21 mouse cellular contexts compared by ENCODE assay signal in genomic region chr5:105568043-105568747, GRCm38 (mm10). TPM values are rescaled to one million over a fixed set of nuclear protein-coding genes. Genes with fewer than 3 reads are reported as not detected.
DNase-seq lines count a peak whose midpoint lies in the region; ATAC-seq lines count a peak whose summit lies in the region.
"Had no signal": no experiment of that assay in that cellular context is flagged by ENCODE, and none has a peak within 500 bp of the region (broad histone marks: within the 10 kb centered on the region; RNA-seq: fewer than 3 reads in every experiment).

No protein-coding gene starts in this region.

- peaks cover 17% of the 10 kb centered on the region for H3K4me1 ChIP-seq in heart, embryonic 10.5 days
- H3K4me1 ChIP-seq: embryonic facial prominence, embryonic 10.5 days had no signal

- no peak overlapping the region for H3K27ac ChIP-seq in heart, embryonic 10.5 days
- H3K27ac ChIP-seq: embryonic facial prominence, embryonic 10.5 days; forebrain, embryonic 15.5 days; kidney, embryonic 15.5 days; neural tube, embryonic 13.5 days had no signal

- H3K27me3 ChIP-seq in heart, embryonic 10.5 days (ENCODE audit: insufficient read depth, poor library complexity, severe bottlenecking): no peaks in the 10 kb centered on the region
- H3K27me3 ChIP-seq: forebrain, embryonic 15.5 days; kidney, embryonic 15.5 days; neural tube, embryonic 13.5 days had no signal

- WGBS in heart, embryonic 10.5 days: 79% methylated on average over 6 of the region's 6 CpGs
- WGBS in large intestine, adult 2 months: 29% methylated on average over 6 of the region's 6 CpGs

- ATAC-seq in erythroblast, adult 5-6 weeks (replicated peaks; ENCODE audit: low FRiP score, poor library complexity, severe bottlenecking): no peak
- ATAC-seq: forebrain, embryonic 15.5 days; hindbrain, embryonic 16.5 days; intestine, embryonic 16.5 days had no signal

- peaks cover 7% of the 10 kb centered on the region; the same call in 1 of the 2 replicates for H3K36me3 ChIP-seq in heart, embryonic 10.5 days
- H3K36me3 ChIP-seq: embryonic facial prominence, embryonic 10.5 days; forebrain, embryonic 15.5 days; kidney, embryonic 15.5 days; neural tube, embryonic 13.5 days had no signal

- peak; percentile 48 for DNase-seq in heart, adult 8-10 months (ENCODE audit: low spot score)
- no peak for DNase-seq in heart, embryonic 10.5 days (ENCODE audit: low spot score)
- DNase-seq in lung, postnatal 36 days: peak; percentile 25
- no peak for DNase-seq in lung, postnatal 10 days
- peak; percentile 13 for DNase-seq in large intestine, adult 2 months (ENCODE audit: low read depth, low spot score)
- DNase-seq in left cerebral cortex, adult 18-20 months (ENCODE audit: low spot score in 2 of 2): no peak
- no peak for DNase-seq in cerebellum, postnatal 25 days
- DNase-seq: adrenal gland, postnatal 36 days; B cell, adult 2 months; cerebellum, adult 18-20 months; gastrocnemius, postnatal 36 days; layer of hippocampus, postnatal 36 days; lung, postnatal 4 days had no signal

- H3K4me3 ChIP-seq in heart, embryonic 10.5 days: no peak overlapping the region
- H3K4me3 ChIP-seq: embryonic facial prominence, embryonic 10.5 days; erythroblast, embryonic 14.5 days; forebrain, embryonic 15.5 days; kidney, embryonic 15.5 days; neural tube, embryonic 13.5 days had no signal

- H3K9me3 ChIP-seq in heart, embryonic 10.5 days: no peaks in the 10 kb centered on the region
- H3K9me3 ChIP-seq: embryonic facial prominence, embryonic 10.5 days; forebrain, embryonic 15.5 days; kidney, embryonic 15.5 days; neural tube, embryonic 13.5 days had no signal

RNA-seq across cellular contexts. Expression of gene Lrrc8c, which starts 49.0 kb away (rescaled TPM):
- total RNA-seq in heart, adult 8-10 months (2022): 10 to 100 TPM; 15.3 to 24.9 (median 23.1) TPM
- 26.0 and 26.7 TPM in 2 replicates for polyA plus RNA-seq in heart, embryonic 10.5 days (2016; fragmentation: Nextera tagmentation; extraction: Ambion mirVana)
- polyA plus RNA-seq in large intestine, adult 2 months (2012; rRNA removed): 3.8 and 11.7 TPM in 2 replicates
- total RNA-seq in erythroblast, adult 5-6 weeks (2015; ENCODE audit: low replicate concordance): 16.7 and 24.6 TPM in 2 replicates
- 5.9 and 9.4 TPM in 2 replicates for total RNA-seq in erythroblast, adult 5-6 weeks (2017; ENCODE audit: low replicate concordance)
- 10 to 100 TPM; 30.7 to 31.0 TPM for total RNA-seq in left cerebral cortex, adult 18-20 months (2021)

Comparison
In these comparisons a context has a peak if more than half of its experiments do, and no peak if none do; other contexts are left out.
1. DNase-seq: peak in heart, adult 8-10 months (single experiment), lung, postnatal 36 days (single experiment) and large intestine, adult 2 months (single experiment); none in heart, embryonic 10.5 days (single experiment), lung, postnatal 10 days (single experiment), left cerebral cortex, adult 18-20 months (0 of 2) and cerebellum, postnatal 25 days (0 of 2).